9 mouse cellular contexts compared by ENCODE assay signal in the genomic region with DNA sequence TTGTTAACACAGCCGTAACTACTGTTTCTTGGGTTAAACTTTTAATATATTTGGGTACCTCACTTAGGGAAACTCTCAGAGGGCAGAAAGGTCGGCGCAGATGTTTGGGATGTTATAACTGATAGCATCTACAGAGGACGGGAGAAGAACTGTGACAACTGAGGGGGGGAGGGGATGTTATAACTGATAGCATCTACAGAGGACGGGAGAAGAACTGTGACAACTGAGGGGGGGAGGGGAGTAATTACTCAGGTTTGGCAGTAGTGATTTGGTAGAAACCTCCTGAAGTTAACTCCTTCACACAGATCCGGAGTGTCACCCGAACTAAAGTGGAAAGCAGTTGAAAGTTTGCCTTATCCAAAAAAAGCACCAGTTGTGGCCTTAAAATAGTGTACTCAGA. TPM values are rescaled to one million over a fixed set of nuclear protein-coding genes. Genes with fewer than 3 reads are reported as not detected.
DNase-seq lines count a peak whose midpoint lies in the region; ATAC-seq lines count a peak whose summit lies in the region.
"Had no signal": no experiment of that assay in that cellular context is flagged by ENCODE, and none has a peak within 500 bp of the region (broad histone marks: within the 10 kb centered on the region; RNA-seq: fewer than 3 reads in every experiment).

No protein-coding gene starts in this region.

- no peaks in the 10 kb centered on the region for H3K36me3 ChIP-seq in heart, embryonic 10.5 days
- no peaks in the 10 kb centered on the region for H3K36me3 ChIP-seq in forebrain, embryonic 16.5 days (ENCODE audit: control insufficient read depth, insufficient read depth)
- no peaks in the 10 kb centered on the region for H3K36me3 ChIP-seq in macrophage (ENCODE audit: inconsistent target)

- H3K9ac ChIP-seq in forebrain, embryonic 16.5 days (replicated peaks; ENCODE audit: low read depth, low read length): peak overlapping the region; percentile 66

- intact Hi-C loops in heart, postnatal 10 days (cut with DNase I): loop anchor here (2.0 kb wide), 1 partner anchor 52 kb away; the partner anchor contains the start of gene Mettl9

- 5% methylated on average over 7 of the region's 7 CpGs for WGBS in heart, embryonic 10.5 days
- 12% methylated on average over 7 of the region's 7 CpGs for WGBS in forebrain, embryonic 16.5 days
- WGBS in macrophage (ENCODE audit: missing documents): 24% methylated on average over 7 of the region's 7 CpGs

- peak overlapping the region; percentile 74 for H3K4me2 ChIP-seq in forebrain, embryonic 16.5 days (ENCODE audit: low read length)

- no peaks in the 10 kb centered on the region for H3K27me3 ChIP-seq in heart, embryonic 10.5 days (ENCODE audit: insufficient read depth, poor library complexity, severe bottlenecking)
- H3K27me3 ChIP-seq in forebrain, embryonic 16.5 days (replicated peaks; ENCODE audit: control insufficient read depth, insufficient read depth, low read length): no peaks in the 10 kb centered on the region
- H3K27me3 ChIP-seq: Patski had no signal

- H3K4me1 ChIP-seq in heart, embryonic 10.5 days: peaks cover 17% of the 10 kb centered on the region; the same call in 1 of the 2 replicates
- peaks cover 16% of the 10 kb centered on the region for H3K4me1 ChIP-seq in forebrain, embryonic 16.5 days (replicated peaks; ENCODE audit: control insufficient read depth, insufficient read depth, low read length)

- peaks cover 29% of the 10 kb centered on the region; the same call in 1 of the 2 replicates for H3K79me2 ChIP-seq in macrophage (ENCODE audit: inconsistent target)

- peak; percentile 9 for ATAC-seq in CD4-positive, CD25-positive, alpha-beta regulatory T cell, adult 4 months
- ATAC-seq in forebrain, embryonic 16.5 days: no peak

- peak overlapping the region; percentile 95 for H3K27ac ChIP-seq in heart, embryonic 10.5 days
- no peak overlapping the region for H3K27ac ChIP-seq in forebrain, embryonic 16.5 days (ENCODE audit: low read length)
- peak overlapping the region; percentile 79 for H3K27ac ChIP-seq in macrophage

- no peak for DNase-seq in heart, embryonic 10.5 days (ENCODE audit: low spot score)
- DNase-seq in heart, postnatal 10 days: no peak
- DNase-seq in left cerebral cortex, adult 11 months (ENCODE audit: low spot score): no peak
- DNase-seq in B cell, adult 2 months: no peak
- DNase-seq in thymus, postnatal 4 days: no peak

- no peaks in the 10 kb centered on the region for H3K9me3 ChIP-seq in heart, embryonic 10.5 days
- H3K9me3 ChIP-seq in forebrain, embryonic 16.5 days (ENCODE audit: control insufficient read depth, low read length): no peaks in the 10 kb centered on the region

- peak overlapping the region; percentile 98 for H3K4me3 ChIP-seq in heart, embryonic 10.5 days
- peak overlapping the region; percentile 94 for H3K4me3 ChIP-seq in forebrain, embryonic 16.5 days (replicated peaks; ENCODE audit: low read length)
- H3K4me3 ChIP-seq in macrophage (ENCODE audit: inconsistent target): peak overlapping the region; percentile 78

RNA-seq across cellular contexts. Expression of gene Mfsd13b, which starts 0.7 kb away (rescaled TPM):
- polyA plus RNA-seq in heart, embryonic 10.5 days (2016; fragmentation: Nextera tagmentation; extraction: Ambion mirVana): 0.11 TPM in 1 of 2 replicates, not detected in the other
- not detected for total RNA-seq in heart, postnatal 10 days (2021)
- polyA plus RNA-seq in CD4-positive, CD25-positive, alpha-beta regulatory T cell, adult 4 months (2017; shearing (Covaris generic)): not detected
- 0.17 TPM in 1 of 2 replicates, not detected in the other for polyA plus RNA-seq in forebrain, embryonic 16.5 days (2015; fragmentation: Nextera tagmentation; extraction: Ambion mirVana)
- total RNA-seq in macrophage (2018; cell fraction: chromatin; rRNA removed): 10 to 100 TPM in 1 of 26 experiments, 1 to 10 TPM in 5, under 1 TPM in 2, not detected in 18; 0.65 to 12.3 (median 2.3) TPM
- total RNA-seq in macrophage (2018; cell fraction: cytosol; rRNA removed): 1 to 10 TPM in 1 of 26 experiments, under 1 TPM in 12, not detected in 13; 0.05 to 1.0 (median 0.19) TPM
- 1 to 10 TPM in 12 of 26 experiments, under 1 TPM in 2, not detected in 12; 0.54 to 6.8 (median 3.1) TPM for total RNA-seq in macrophage (2018; cell fraction: nucleus; rRNA removed)
- polyA plus RNA-seq in macrophage (2018): 0.07 to 0.16 TPM in 2 of 3 replicates, not detected in the other

RNA-seq across cellular contexts. Expression of gene Cdr2, which starts 0.9 kb away (rescaled TPM):
- 10.3 and 14.4 TPM in 2 replicates for polyA plus RNA-seq in heart, embryonic 10.5 days (2016; fragmentation: Nextera tagmentation; extraction: Ambion mirVana)
- 10 to 100 TPM; 14.3 to 17.9 TPM for total RNA-seq in heart, postnatal 10 days (2021)
- polyA plus RNA-seq in CD4-positive, CD25-positive, alpha-beta regulatory T cell, adult 4 months (2017; shearing (Covaris generic)): 1 to 10 TPM in 1 of 2 experiments, under 1 TPM in 1; 0.43 to 1.6 TPM
- polyA plus RNA-seq in forebrain, embryonic 16.5 days (2015; fragmentation: Nextera tagmentation; extraction: Ambion mirVana): 8.8 and 9.0 TPM in 2 replicates
- total RNA-seq in macrophage (2018; cell fraction: chromatin; rRNA removed): 1 to 10 TPM in 19 of 26 experiments, under 1 TPM in 6, not detected in 1; 0.58 to 5.1 (median 1.6) TPM
- total RNA-seq in macrophage (2018; cell fraction: cytosol; rRNA removed): 1 to 10 TPM; 1.2 to 5.6 (median 2.7) TPM
- 1 to 10 TPM in 22 of 26 experiments, under 1 TPM in 4; 0.40 to 8.0 (median 2.4) TPM for total RNA-seq in macrophage (2018; cell fraction: nucleus; rRNA removed)
- 3.2 to 6.3 TPM (median 4.4 TPM) in 3 replicates for polyA plus RNA-seq in macrophage (2018)

RNA-seq across cellular contexts. Expression of gene Mettl9, which starts 51.3 kb away (rescaled TPM):
- 93.7 and 135 TPM in 2 replicates for polyA plus RNA-seq in heart, embryonic 10.5 days (2016; fragmentation: Nextera tagmentation; extraction: Ambion mirVana)
- 100 to 1,000 TPM; 108 to 126 TPM for total RNA-seq in heart, postnatal 10 days (2021)
- 1 to 10 TPM; 3.6 to 4.6 TPM for polyA plus RNA-seq in CD4-positive, CD25-positive, alpha-beta regulatory T cell, adult 4 months (2017; shearing (Covaris generic))
- polyA plus RNA-seq in forebrain, embryonic 16.5 days (2015; fragmentation: Nextera tagmentation; extraction: Ambion mirVana): 207 and 229 TPM in 2 replicates
- 10 to 100 TPM in 24 of 26 experiments, 1 to 10 TPM in 2; 8.0 to 55.7 (median 22.6) TPM for total RNA-seq in macrophage (2018; cell fraction: chromatin; rRNA removed)
- total RNA-seq in macrophage (2018; cell fraction: cytosol; rRNA removed): 10 to 100 TPM; 38.6 to 58.8 (median 49.2) TPM
- 10 to 100 TPM; 16.2 to 42.6 (median 28.0) TPM for total RNA-seq in macrophage (2018; cell fraction: nucleus; rRNA removed)
- 35.8 to 44.5 TPM (median 41.0 TPM) in 3 replicates for polyA plus RNA-seq in macrophage (2018)
